Mouse (Mus musculus) stomach, postnatal 0 days (tissue): ENCODE measurements at regions not wholly inside any gene's neighbourhood (a gene's known extent, or its start where the extent isn't known, plus 50 kb on each side); places are given as distances from the start of the nearest gene placed in this dataset.

Source experiments
- CTCF ChIP-seq: IDR thresholded peaks from 2 replicates; pipeline ENCODE4 v1.5.1; 2016; ENCODE audit warnings: antibody characterized with exemption, low read depth, mild to moderate bottlenecking, moderate library complexity
- EP300 ChIP-seq: optimal IDR thresholded peaks from 2 replicates; pipeline ENCODE3; 2016; ENCODE audit warnings: antibody characterized with exemption

- TF ChIP-seq CTCF (no peak), EP300 (no peak)
Measured at GRCm38 (mm10) chr6:49578340-49578739, 182.9 kb downstream of the Stk31 start.
